Mouse (Mus musculus): ENCODE results near the gene Fam166a. TPM values are rescaled to one million over a fixed set of nuclear protein-coding genes. Genes with fewer than 3 reads are reported as not detected.
A peak's percentile ranks its signal among the peaks of the same experiment; 100 is the strongest.

Gene Fam166a
- 0.92 and 1.5 TPM in 2 replicates for polyA plus RNA-seq (2015; fragmentation: Nextera tagmentation; extraction: Ambion mirVana)

DNA sequence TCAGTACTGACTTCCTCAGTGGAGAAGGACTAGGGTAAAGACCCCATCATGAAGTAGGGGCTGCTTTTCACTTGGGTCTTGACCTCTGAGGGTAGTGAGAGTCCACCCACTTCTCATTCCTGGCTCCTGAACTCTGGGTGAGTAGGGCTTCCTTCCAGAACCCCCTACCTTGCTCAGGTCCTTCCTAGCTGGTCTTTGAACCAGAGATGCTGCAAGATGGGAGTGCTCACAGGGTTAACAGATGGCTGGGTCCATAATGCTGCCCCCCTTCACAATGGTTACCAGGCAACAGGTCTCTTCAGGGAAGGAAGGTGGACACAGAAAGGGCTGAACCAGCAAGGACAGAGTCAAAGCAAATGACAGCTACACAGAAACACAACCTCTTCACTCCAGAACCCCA, at the start of gene Fam166a:
Fam166a (plus strand) TSS at position 301 of the 400 bp plus-strand sequence.
- Histone ChIP-seq H3K9ac (no peak within 1 kb of the TSS), H3K36me3 (no peaks in the 10 kb centered on the region), H3K4me2 (no peak within 1 kb of the TSS), H3K4me1 (peaks cover 4% of the 10 kb centered on the region), H3K9me3 (no peaks in the 10 kb centered on the region), H3K27ac (no peak within 1 kb of the TSS), H3K27me3 (replicated peaks) (no peaks in the 10 kb centered on the region), H3K4me3 (replicated peaks) (no peak within 1 kb of the TSS)
- no peak for ATAC-seq (ENCODE audit: insufficient read depth, low FRiP score, low read depth)

DNA sequence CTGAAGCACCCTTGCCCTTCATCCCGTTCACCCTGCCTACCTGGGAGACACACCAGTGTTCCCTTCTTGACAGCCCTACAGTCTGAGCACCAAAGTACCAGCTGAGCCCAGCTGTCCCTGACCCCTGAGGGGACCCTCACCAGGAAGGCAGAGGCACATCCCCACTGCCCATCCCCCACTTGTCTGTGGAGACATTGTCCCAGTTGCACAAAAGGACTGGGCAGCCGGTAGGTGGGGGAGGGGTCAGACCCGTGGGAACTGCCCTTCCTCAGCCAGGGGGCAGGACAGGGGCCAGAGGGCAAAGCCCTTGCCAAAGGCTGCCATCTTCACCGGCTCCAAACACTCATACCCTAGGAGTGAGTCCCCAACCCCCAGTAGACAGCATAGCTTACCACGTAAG, 48.8 kb upstream of the Fam166a start:
- ATAC-seq (ENCODE audit: insufficient read depth, low FRiP score, low read depth): no peak
- H3K4me1 ChIP-seq: peaks cover 35% of the 10 kb centered on the region
- H3K4me2 ChIP-seq: no peak overlapping the region
- 36% methylated on average over 5 of the region's 5 CpGs for WGBS
- H3K36me3 ChIP-seq: no peaks in the 10 kb centered on the region
- no peaks in the 10 kb centered on the region for H3K9me3 ChIP-seq
- H3K27me3 ChIP-seq (replicated peaks): no peaks in the 10 kb centered on the region
- no peak overlapping the region for H3K4me3 ChIP-seq (replicated peaks)
- H3K27ac ChIP-seq: no peak overlapping the region
- H3K9ac ChIP-seq: no peak overlapping the region

DNA sequence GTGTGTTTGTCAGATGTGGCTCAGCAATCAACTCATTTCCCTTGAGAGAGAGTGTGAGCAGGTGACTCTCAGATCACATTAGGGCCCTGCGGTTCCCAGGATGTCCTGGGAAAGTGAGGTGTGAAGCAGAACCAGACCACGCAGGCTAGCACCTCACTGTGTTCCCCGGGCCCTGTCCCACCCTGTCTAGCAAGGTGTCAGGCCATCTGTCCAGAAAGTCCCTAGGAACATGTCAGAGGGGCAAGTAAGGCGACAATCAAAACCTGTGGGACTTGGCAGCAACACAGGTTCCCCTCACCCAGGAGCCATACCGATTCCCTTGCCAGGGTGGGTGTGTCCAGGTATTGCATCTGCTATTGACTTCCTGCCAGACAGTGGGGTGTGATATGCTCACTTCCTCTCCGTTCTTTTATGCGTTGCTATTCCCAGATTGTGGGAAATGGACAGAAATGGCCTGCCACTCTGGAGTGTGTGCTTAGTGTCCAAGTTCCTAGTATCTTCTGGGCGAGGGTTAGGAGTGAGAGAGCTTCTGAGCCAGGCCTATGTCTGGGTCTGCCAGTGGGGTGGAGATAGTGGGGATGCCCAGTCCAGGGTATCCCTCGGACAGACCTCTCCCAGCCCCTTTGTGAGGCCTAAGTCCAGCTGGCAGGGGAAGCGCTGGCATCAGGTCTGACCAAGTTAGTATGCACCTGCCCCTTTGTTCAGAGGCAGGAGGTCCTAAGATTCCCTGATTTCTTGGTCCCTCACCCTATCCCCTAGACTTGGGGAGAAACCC, 48.0 kb upstream of the Fam166a start:
- peaks cover 39% of the 10 kb centered on the region for H3K4me1 ChIP-seq
- no peak for ATAC-seq (ENCODE audit: insufficient read depth, low FRiP score, low read depth)

DNA sequence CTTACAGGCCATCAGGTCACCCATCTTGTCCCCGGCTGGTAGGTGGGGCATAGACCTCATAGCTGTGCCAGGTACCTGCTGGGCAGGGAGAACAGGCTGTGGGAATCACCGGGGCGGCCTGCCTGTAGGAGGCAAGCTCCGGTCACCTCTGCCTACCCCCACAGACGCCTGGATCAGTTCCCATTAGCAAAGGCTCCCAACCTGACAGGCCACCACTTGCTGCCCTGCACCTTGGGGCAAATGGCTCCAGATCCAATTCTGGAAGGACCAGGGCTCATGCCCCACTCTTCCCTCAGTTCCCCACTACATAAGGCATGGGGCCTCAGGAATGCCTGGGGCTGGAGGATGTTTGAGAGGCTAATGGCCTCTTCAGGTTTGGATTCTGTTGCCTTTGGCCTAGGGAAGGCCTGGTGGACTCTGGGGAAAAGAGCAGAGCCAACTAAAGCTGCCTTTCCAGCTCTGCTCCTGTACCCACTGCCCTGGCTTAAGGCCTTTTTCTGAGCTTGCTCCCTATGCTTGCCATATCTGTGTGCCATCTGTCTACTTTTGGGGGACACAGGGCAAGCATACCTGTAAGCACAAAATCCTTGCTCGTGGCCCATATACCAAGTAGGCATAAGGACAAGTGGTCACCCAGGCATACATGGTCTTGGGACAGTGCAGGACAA, 47.3 kb upstream of the Fam166a start:
- Histone ChIP-seq H3K4me2 (no peak overlapping the region), H3K27me3 (replicated peaks) (no peaks in the 10 kb centered on the region), H3K4me1 (peaks cover 46% of the 10 kb centered on the region), H3K4me3 (replicated peaks) (no peak overlapping the region), H3K9me3 (no peaks in the 10 kb centered on the region), H3K9ac (no peak overlapping the region), H3K36me3 (no peaks in the 10 kb centered on the region), H3K27ac (no peak overlapping the region)
- 80% methylated on average over 6 of the region's 6 CpGs for WGBS
- no peak for ATAC-seq (ENCODE audit: insufficient read depth, low FRiP score, low read depth)

More for the DNA sequence above, 48.0 kb upstream of the Fam166a start:
- Histone ChIP-seq H3K36me3 (no peaks in the 10 kb centered on the region), H3K4me2 (no peak overlapping the region), H3K4me3 (replicated peaks) (no peak overlapping the region), H3K9ac (no peak overlapping the region), H3K27me3 (replicated peaks) (no peaks in the 10 kb centered on the region), H3K9me3 (no peaks in the 10 kb centered on the region), H3K27ac (0 out of 2 replicates have a peak overlapping the region, but pooled peaks have one; percentile 4)
- 56% methylated on average over 10 of the region's 10 CpGs for WGBS

DNA sequence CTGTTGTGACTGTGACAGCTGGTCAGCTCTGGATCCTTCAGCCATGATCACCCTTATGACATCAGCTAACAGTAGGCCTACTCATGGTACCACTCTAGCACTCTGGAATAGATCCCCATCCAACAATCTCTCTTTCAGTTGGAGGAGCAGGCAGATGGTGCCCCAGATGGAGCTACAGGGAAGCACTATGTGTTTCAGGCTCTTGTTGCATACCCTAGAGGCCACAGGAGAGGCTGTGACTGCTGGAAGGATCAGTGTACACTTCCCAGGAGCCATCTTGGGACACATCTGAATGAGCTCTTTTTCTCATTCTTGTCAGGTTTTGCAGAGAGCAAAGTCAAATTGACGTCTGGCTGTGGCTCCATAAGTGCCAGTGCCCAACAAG, 46.8 kb upstream of the Fam166a start:
- Histone ChIP-seq H3K4me3 (replicated peaks) (no peak overlapping the region), H3K27me3 (replicated peaks) (no peaks in the 10 kb centered on the region), H3K27ac (no peak overlapping the region), H3K4me2 (no peak overlapping the region), H3K36me3 (no peaks in the 10 kb centered on the region), H3K9me3 (no peaks in the 10 kb centered on the region), H3K4me1 (peaks cover 50% of the 10 kb centered on the region), H3K9ac (no peak overlapping the region)
- WGBS: 70% methylated on average over 1 of the region's 1 CpGs
- no peak for ATAC-seq (ENCODE audit: insufficient read depth, low FRiP score, low read depth)

DNA sequence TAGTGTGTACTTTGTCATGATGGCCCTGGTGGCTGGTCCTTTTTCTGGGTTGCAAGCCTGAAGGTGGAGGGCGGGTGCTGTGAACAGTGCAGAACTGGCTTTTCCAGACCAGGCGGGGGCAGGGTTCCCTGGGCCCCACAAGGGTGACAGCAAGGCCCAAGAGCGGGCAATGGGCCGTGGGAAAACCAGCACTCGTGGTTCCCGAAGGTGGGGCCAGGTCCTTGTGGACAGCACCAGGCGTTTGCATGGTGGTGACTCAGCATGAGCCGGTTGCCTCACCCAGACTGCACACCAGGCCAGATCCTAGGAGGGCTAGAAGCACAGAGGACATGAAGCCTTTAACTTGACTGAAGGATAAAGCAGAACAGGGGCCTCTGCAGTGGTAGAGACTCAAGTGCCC, 45.9 kb upstream of the Fam166a start:
- 53% methylated on average over 8 of the region's 8 CpGs for WGBS
- peaks cover 54% of the 10 kb centered on the region for H3K4me1 ChIP-seq
- H3K36me3 ChIP-seq: no peaks in the 10 kb centered on the region
- H3K4me2 ChIP-seq: no peak overlapping the region
- peak; percentile 54 for ATAC-seq (ENCODE audit: insufficient read depth, low FRiP score, low read depth)
- no peak overlapping the region for H3K4me3 ChIP-seq (replicated peaks)
- no peak overlapping the region for H3K9ac ChIP-seq
- H3K27ac ChIP-seq: peak overlapping the region; percentile 72
- H3K9me3 ChIP-seq: no peaks in the 10 kb centered on the region
- H3K27me3 ChIP-seq (replicated peaks): no peaks in the 10 kb centered on the region

DNA sequence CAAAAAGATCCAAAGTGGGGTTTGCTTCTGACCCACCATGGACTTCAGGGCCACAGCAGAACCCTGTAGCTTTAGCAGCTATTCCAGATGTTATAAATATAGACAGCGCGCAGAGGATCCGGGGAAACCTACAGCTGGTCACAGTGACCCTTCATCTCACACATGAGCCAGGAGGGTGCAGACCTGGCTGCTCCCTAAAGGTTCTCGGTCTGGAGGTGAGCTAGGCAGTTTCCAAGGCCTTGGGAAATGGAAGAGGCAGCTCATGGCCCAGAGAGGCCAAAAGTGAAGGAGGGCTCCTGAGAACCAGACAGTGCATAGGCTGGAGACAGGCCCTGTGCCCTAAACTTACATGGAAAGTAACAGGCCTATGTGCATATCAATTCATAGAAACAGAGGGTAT, 44.7 kb upstream of the Fam166a start:
- WGBS: 92% methylated on average over 4 of the region's 4 CpGs
- Histone ChIP-seq H3K4me1 (peaks cover 52% of the 10 kb centered on the region), H3K9ac (no peak overlapping the region), H3K9me3 (no peaks in the 10 kb centered on the region), H3K27ac (no peak overlapping the region), H3K4me2 (no peak overlapping the region), H3K4me3 (replicated peaks) (no peak overlapping the region), H3K36me3 (no peaks in the 10 kb centered on the region), H3K27me3 (replicated peaks) (0 out of 2 replicates have a peak, but pooled peaks cover 7% of the 10 kb centered on the region)
- ATAC-seq (ENCODE audit: insufficient read depth, low FRiP score, low read depth): no peak

DNA sequence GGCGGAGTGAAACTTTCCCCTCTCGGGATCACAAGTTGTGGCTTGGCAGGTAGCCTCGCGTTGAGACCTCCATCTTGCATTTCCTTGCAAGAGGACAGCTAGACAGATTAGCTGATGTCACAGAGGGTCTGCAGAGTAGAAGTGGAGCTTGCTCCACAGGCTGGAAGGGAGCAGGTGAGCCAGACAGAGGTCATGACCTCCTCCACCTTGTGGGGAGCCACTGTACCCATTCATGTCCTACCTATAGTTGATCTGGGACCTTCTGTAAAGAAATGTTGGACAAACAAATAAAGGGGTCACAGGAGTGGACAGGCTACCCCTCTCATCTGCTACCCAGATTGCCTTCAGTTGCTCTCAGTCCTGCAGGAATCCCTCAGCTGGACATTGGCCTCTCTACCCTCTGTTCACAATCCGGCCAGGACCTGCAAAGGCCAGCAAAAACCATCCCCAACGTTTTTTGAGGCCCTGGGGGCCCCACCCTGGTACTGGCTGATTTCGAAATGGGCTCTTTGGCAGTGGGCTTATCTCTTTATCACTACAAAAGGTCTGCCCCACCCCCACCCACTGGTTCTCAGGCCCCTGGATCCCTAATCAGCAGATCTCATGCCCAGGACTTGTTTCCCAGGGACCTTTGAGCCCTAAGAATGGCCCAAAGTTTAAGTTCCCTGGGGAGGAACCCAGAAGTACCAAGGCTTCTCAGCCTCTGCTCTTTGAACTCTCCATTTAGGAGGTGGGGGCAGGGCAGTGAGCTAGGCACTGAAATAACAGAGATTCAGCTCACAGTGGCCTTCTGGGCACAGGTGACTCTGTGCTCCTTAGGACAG, 43.5 kb upstream of the Fam166a start:
- Histone ChIP-seq H3K9ac (no peak overlapping the region), H3K27ac (no peak overlapping the region), H3K4me1 (peaks cover 47% of the 10 kb centered on the region), H3K36me3 (no peaks in the 10 kb centered on the region), H3K4me3 (replicated peaks) (no peak overlapping the region), H3K4me2 (no peak overlapping the region; the same call in 1 of the 2 replicates), H3K9me3 (no peaks in the 10 kb centered on the region), H3K27me3 (replicated peaks) (0 out of 2 replicates have a peak, but pooled peaks cover 14% of the 10 kb centered on the region)
- no peak for ATAC-seq (ENCODE audit: insufficient read depth, low FRiP score, low read depth)
- 52% methylated on average over 7 of the region's 7 CpGs for WGBS

DNA sequence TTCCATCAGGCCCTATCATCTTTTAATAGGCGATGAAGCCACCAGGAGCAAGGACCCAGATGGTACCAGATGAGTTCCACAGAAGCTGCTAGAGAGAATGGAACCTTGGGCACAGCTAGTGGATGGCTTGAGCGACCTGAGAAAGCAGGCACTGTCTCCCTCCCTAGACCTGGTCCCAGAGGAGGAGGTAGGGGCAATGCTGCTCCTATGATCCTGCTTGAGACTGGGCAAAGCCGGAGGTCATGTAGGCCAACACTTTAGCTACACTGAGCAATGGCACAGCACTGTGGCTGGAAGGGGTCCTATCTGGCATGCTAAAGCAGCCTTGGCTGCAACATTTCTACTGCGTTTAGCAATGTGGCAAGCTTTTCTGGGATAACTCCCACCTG, 42.9 kb upstream of the Fam166a start:
- H3K4me1 ChIP-seq: peaks cover 48% of the 10 kb centered on the region
- H3K27me3 ChIP-seq (replicated peaks): peaks cover 17% of the 10 kb centered on the region; the same call in 1 of the 2 replicates
- H3K4me3 ChIP-seq (replicated peaks): no peak overlapping the region
- no peaks in the 10 kb centered on the region for H3K9me3 ChIP-seq
- H3K36me3 ChIP-seq: no peaks in the 10 kb centered on the region
- H3K4me2 ChIP-seq: no peak overlapping the region; the same call in 1 of the 2 replicates
- H3K9ac ChIP-seq: no peak overlapping the region
- ATAC-seq (ENCODE audit: insufficient read depth, low FRiP score, low read depth): no peak
- 0 out of 2 replicates have a peak overlapping the region, but pooled peaks have one; percentile 9 for H3K27ac ChIP-seq
- WGBS: 73% methylated on average over 4 of the region's 4 CpGs

DNA sequence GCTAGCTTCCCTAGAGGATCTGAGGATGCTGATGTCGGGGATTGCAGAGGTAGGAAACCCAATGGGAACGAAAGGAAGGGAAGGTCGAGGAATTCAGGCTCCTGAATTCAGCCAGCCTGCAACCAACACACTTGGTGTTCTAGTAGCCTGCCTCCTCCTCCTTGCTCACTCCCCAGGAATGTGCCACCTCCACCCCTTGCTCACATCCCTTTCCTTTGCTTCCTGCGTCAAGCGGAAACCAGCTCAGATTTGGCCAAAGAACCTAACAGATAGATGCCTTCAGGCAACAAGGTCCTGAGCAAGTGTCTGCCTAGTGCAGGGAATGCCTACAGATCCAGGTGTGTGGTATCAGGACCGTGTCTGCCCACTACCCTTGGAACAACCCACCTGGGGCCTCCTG, 42.0 kb upstream of the Fam166a start:
- H3K4me3 ChIP-seq (replicated peaks): no peak overlapping the region
- peaks cover 26% of the 10 kb centered on the region for H3K27me3 ChIP-seq (replicated peaks)
- H3K36me3 ChIP-seq: no peaks in the 10 kb centered on the region
- peak overlapping the region; percentile 61; the same call in 1 of the 2 replicates for H3K27ac ChIP-seq
- no peak for ATAC-seq (ENCODE audit: insufficient read depth, low FRiP score, low read depth)
- 56% methylated on average over 6 of the region's 6 CpGs for WGBS
- H3K4me1 ChIP-seq: peaks cover 57% of the 10 kb centered on the region
- H3K9me3 ChIP-seq: no peaks in the 10 kb centered on the region
- no peak overlapping the region for H3K9ac ChIP-seq
- H3K4me2 ChIP-seq: no peak overlapping the region

DNA sequence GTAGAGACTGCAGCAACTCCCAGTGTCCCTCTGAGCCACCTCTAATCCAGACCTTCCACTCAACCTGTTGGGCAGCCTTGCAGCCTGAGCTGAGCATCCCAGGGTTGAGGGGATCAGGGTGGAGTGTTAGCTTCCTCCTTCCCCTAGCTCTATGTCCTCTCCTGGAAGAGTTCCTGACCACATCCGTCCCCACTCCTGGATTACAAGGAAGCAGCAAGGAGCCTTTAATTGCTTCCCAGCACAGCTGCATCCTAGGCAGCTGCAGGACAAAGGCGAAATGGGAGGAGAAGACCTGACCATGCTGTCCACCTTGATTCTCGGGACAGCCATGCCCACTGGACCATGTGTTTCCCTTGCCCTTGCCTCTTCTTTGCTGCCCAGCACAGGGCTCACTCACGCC, 41.5 kb upstream of the Fam166a start:
- no peak overlapping the region for H3K4me2 ChIP-seq
- 49% methylated on average over 4 of the region's 4 CpGs for WGBS
- H3K27me3 ChIP-seq (replicated peaks): peaks cover 26% of the 10 kb centered on the region

More for the DNA sequence above, 41.5 kb upstream of the Fam166a start:
- Histone ChIP-seq H3K9me3 (no peaks in the 10 kb centered on the region), H3K27ac (peak overlapping the region; percentile 61), H3K4me3 (replicated peaks) (no peak overlapping the region), H3K36me3 (no peaks in the 10 kb centered on the region), H3K4me1 (peaks cover 57% of the 10 kb centered on the region), H3K9ac (no peak overlapping the region)
- ATAC-seq (ENCODE audit: insufficient read depth, low FRiP score, low read depth): no peak

Data from stomach, embryonic 15.5 days (tissue).